Mouse (Mus musculus): ENCODE data around the gene Lsm12.

DNA sequence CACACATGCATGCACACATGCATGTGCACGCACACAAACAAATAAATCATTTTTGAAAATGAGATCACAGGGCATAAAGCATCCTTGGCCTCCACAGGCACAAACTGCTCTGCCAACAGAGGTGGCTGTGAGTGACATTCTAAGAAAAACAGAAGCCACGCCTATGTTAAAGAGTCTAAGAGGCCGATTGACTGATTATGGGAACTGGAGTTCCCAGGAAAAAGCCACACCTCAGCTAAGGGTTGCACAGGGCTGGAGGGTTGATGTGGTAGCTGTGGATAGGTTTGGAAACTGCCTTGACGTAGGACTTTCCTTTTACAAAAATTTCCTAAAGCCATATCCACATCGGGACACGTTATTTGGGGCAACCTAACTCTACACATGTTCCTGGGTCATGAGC is 67.7 kb downstream of the Lsm12 start:
- TF ChIP-seq CTCF (IDR thresholded peaks at IDR 0.05) (no peak), EP300 (IDR thresholded peaks at IDR 0.05) (no peak)

Measured in lung, postnatal 0 days (tissue).